Mouse (Mus musculus): ENCODE measurements around the gene Zyx.

DNA sequence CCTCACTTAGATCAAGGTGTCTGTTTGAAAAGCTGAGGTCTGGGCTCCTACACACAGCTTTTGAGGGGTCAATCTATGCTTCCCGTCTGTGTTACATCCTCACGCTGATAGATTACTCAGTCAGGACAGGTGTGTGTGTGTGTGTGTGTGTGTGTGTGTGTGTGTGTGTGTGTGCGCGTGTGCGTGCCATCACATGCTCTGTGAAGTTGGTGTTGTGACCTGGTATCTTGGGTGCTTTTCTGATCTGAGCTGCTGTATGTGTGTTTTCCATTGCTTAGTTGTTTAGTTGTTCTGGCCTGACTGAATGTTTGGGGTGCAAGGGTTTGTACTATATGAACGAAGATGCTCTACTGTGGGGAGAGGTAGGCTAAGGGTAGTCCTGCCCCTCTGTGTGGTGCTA, 5.9 kb downstream of the Zyx start:
- no peak for TF ChIP-seq POLR2A (IDR thresholded peaks at IDR 0.05; ENCODE audit: low read depth, low read length)
- no peak for TF ChIP-seq CTCF (IDR thresholded peaks at IDR 0.05; ENCODE audit: extremely low read depth, insufficient read length, insufficient replicate concordance, low read depth, low read length)
